Mouse (Mus musculus): Measurements from ENCODE around the gene Lair1.
"Not testable (repeated sequence)": the region's sequence is repeated elsewhere in the genome, so short reads cannot be mapped to it uniquely, and the experiment has no call there.

Gene Lair1

GRCm38 (mm10) chr7:4063013-4063412, at the start of gene Lair1:
Gene Lair1, minus strand, starts transcription at chr7:4063204.
- DNase-seq (ENCODE audit: low spot score): no peak

GRCm38 (mm10) chr7:4111766-4112165, 48.8 kb upstream of the Lair1 start:
- DNase-seq (ENCODE audit: low spot score): no peak

- peak; percentile 80 for DNase-seq (ENCODE audit: low spot score)
Observed at GRCm38 (mm10) chr7:4103411-4103810, 40.4 kb upstream of the Lair1 start.

GRCm38 (mm10) chr7:4101144-4101543, 38.1 kb upstream of the Lair1 start:
- DNase-seq (ENCODE audit: low spot score): no peak

GRCm38 (mm10) chr7:4098832-4099231, 35.8 kb upstream of the Lair1 start:
- DNase-seq (ENCODE audit: low spot score): no peak

- DNase-seq (ENCODE audit: low spot score): no peak
Observed at GRCm38 (mm10) chr7:4098301-4098700, 35.3 kb upstream of the Lair1 start.

GRCm38 (mm10) chr7:4091170-4091569, 28.2 kb upstream of the Lair1 start:
- no peak for DNase-seq (ENCODE audit: low spot score)

- DNase-seq (ENCODE audit: low spot score): no peak
Observed at GRCm38 (mm10) chr7:4088679-4089078, 25.7 kb upstream of the Lair1 start.

- no peak for DNase-seq (ENCODE audit: low spot score)
Observed at GRCm38 (mm10) chr7:4087896-4088480, 25.0 kb upstream of the Lair1 start.

GRCm38 (mm10) chr7:4087238-4087895, 24.4 kb upstream of the Lair1 start:
- DNase-seq (ENCODE audit: low spot score): no peak

- DNase-seq (ENCODE audit: low spot score): no peak
Observed at GRCm38 (mm10) chr7:4085562-4085961, 22.6 kb upstream of the Lair1 start.

- no peak for DNase-seq (ENCODE audit: low spot score)
Observed at GRCm38 (mm10) chr7:4084161-4084560, 21.2 kb upstream of the Lair1 start.

- no peak for DNase-seq (ENCODE audit: low spot score)
Observed at GRCm38 (mm10) chr7:4082804-4083203, 19.8 kb upstream of the Lair1 start.

- no peak for DNase-seq (ENCODE audit: low spot score)
Observed at GRCm38 (mm10) chr7:4081706-4082105, 18.7 kb upstream of the Lair1 start.

GRCm38 (mm10) chr7:4080552-4080951, 17.5 kb upstream of the Lair1 start:
- no peak for DNase-seq (ENCODE audit: low spot score)

GRCm38 (mm10) chr7:4079511-4079910, 16.5 kb upstream of the Lair1 start:
- DNase-seq (ENCODE audit: low spot score): no peak

- no peak for DNase-seq (ENCODE audit: low spot score)
Observed at GRCm38 (mm10) chr7:4073144-4073543, 10.1 kb upstream of the Lair1 start.

GRCm38 (mm10) chr7:4071066-4071465, 8.1 kb upstream of the Lair1 start:
- DNase-seq (ENCODE audit: low spot score): no peak

- no peak for DNase-seq (ENCODE audit: low spot score)
Observed at GRCm38 (mm10) chr7:4063714-4064425, 866 bp upstream of the Lair1 start.

- DNase-seq (ENCODE audit: low spot score): not testable (repeated sequence)
Observed at GRCm38 (mm10) chr7:4060602-4061188, 2.3 kb downstream of the Lair1 start.

GRCm38 (mm10) chr7:4026794-4027421, 36.1 kb downstream of the Lair1 start:
- DNase-seq (ENCODE audit: low spot score): peak; percentile 42

GRCm38 (mm10) chr7:4004636-4005035, 58.4 kb downstream of the Lair1 start:
- DNase-seq (ENCODE audit: low spot score): not testable (repeated sequence)
